In the genomic region with DNA sequence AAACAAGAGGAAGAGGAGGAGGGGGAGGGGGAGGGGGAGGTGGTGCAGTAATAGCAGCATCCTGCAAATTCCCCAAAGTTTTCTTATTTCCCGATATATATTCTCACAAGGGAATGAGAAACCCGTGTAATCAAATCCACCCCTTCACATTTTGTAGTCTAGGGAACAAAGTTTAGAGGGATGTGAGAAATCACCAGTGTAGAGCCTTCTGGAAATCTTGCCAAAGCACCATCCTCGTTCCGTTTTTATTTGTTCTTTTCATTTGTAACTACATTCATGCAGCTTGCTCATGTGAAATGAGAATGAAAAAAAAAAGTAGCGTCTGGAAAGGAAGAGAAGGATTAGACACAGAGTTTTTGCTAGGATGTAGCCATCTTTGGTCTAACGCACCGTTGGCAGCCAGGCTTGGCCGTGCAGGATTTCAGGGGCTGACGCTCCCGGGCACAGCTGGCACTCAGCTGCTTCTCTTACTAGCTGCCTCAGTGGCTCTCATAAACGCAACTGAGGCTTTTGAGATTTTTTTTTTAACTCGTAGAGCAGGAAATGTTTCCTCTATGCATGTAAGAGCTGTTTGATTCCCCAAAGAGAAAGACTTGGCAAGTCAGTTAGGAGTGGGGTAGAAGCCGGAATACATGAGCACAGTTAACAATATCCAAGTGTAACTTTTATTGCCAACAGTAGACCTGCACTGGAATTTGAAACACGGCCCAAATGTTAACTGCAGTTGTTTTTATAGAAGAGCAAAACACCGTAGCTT, we compare ENCODE assay signal across 26 mouse cellular contexts.
DNase-seq lines count a peak whose midpoint lies in the region; ATAC-seq and TF ChIP-seq lines count a peak whose summit lies in the region.
"Had no signal": no experiment of that assay in that cellular context is flagged by ENCODE, and none has a peak within 500 bp of the region (broad histone marks: within the 10 kb centered on the region; RNA-seq: fewer than 3 reads in every experiment).

No protein-coding gene starts in this region.

- 58% methylated on average over 15 of the region's 15 CpGs for whole genome bisulfite sequencing in hindbrain, postnatal 0 days
- 79% methylated on average over 15 of the region's 15 CpGs for WGBS in hindbrain, embryonic 14.5 days
- WGBS in embryonic facial prominence, embryonic 15.5 days = 36% methylated on average over 15 of the region's 15 CpGs

- H3K9me3 ChIP-seq in hindbrain, postnatal 0 days (ENCODE audit: low read length) = no peaks in the 10 kb centered on the region
- H3K9me3 ChIP-seq in hindbrain, embryonic 14.5 days (ENCODE audit: control insufficient read depth, low read length) = no peaks in the 10 kb centered on the region
- H3K9me3 ChIP-seq in embryonic facial prominence, embryonic 15.5 days (replicated peaks) = no peaks in the 10 kb centered on the region
- H3K9me3 ChIP-seq: heart, embryonic 13.5 days; hindbrain, embryonic 13.5 days; liver, embryonic 12.5 days had no signal

- ATAC-seq in hindbrain, postnatal 0 days = no peak
- ATAC-seq in hindbrain, embryonic 14.5 days (ENCODE audit: low FRiP score) = no peak
- no peak for ATAC-seq in embryonic facial prominence, embryonic 15.5 days (ENCODE audit: insufficient number of reproducible peaks, low FRiP score, low TSS enrichment, low read depth)
- ATAC-seq: forebrain, embryonic 16.5 days; liver, embryonic 12.5 days; liver, postnatal 0 days had no signal

- no peak for DNase-seq in gastrocnemius, adult 2 months
- no peak for DNase-seq in gastrocnemius, postnatal 10 days
- peak; percentile 27 for DNase-seq in hindbrain, postnatal 0 days (ENCODE audit: low spot score)
- DNase-seq in hindbrain, embryonic 14.5 days (ENCODE audit: low spot score) = no peak
- DNase-seq in brain, adult 2 months (ENCODE audit: low read depth, low spot score) = peak; percentile 22
- no peak for DNase-seq in spleen, postnatal 10 days (ENCODE audit: low spot score in 2 of 2)
- DNase-seq in layer of hippocampus, adult 9-11 months = no peak
- DNase-seq: adrenal gland, postnatal 14 days; cerebellum, adult 8-10 months; cerebellum, postnatal 25 days; kidney, adult 18-20 months; kidney, postnatal 36 days; layer of hippocampus, postnatal 36 days; liver, postnatal 0 days; lung, postnatal 4 days; midbrain, embryonic 14.5 days; right cerebral cortex, adult 18-20 months; right cerebral cortex, postnatal 4 days; thymus, postnatal 4 days had no signal

- TF ChIP-seq CTCF in gastrocnemius, adult 2 months (IDR thresholded peaks at IDR 0.05) = no peak
- TF ChIP-seq CTCF in hindbrain, postnatal 0 days (IDR thresholded peaks at IDR 0.05; ENCODE audit: low read depth) = no peak

- no peak overlapping the region for H3K27ac ChIP-seq in gastrocnemius, adult 2 months
- no peak overlapping the region for H3K27ac ChIP-seq in hindbrain, postnatal 0 days
- no peak overlapping the region for H3K27ac ChIP-seq in hindbrain, embryonic 14.5 days
- H3K27ac ChIP-seq in embryonic facial prominence, embryonic 15.5 days (replicated peaks) = peak overlapping the region; percentile 70
- H3K27ac ChIP-seq: heart, embryonic 13.5 days; hindbrain, embryonic 13.5 days; layer of hippocampus, adult 2 months; liver, embryonic 12.5 days had no signal

- H3K4me1 ChIP-seq in hindbrain, postnatal 0 days (ENCODE audit: insufficient read depth, low read length) = no peaks in the 10 kb centered on the region
- H3K4me1 ChIP-seq in hindbrain, embryonic 14.5 days (replicated peaks; ENCODE audit: control insufficient read depth, insufficient read depth, low read length) = no peaks in the 10 kb centered on the region
- 0 out of 2 replicates have a peak, but pooled peaks cover 2% of the 10 kb centered on the region for H3K4me1 ChIP-seq in embryonic facial prominence, embryonic 15.5 days
- H3K4me1 ChIP-seq: hindbrain, embryonic 13.5 days; liver, embryonic 12.5 days had no signal

- no peaks in the 10 kb centered on the region for H3K36me3 ChIP-seq in hindbrain, postnatal 0 days (ENCODE audit: insufficient read depth, low read length)
- H3K36me3 ChIP-seq in hindbrain, embryonic 14.5 days (replicated peaks; ENCODE audit: control insufficient read depth, insufficient read depth) = no peaks in the 10 kb centered on the region
- H3K36me3 ChIP-seq in embryonic facial prominence, embryonic 15.5 days = no peaks in the 10 kb centered on the region
- H3K36me3 ChIP-seq: heart, embryonic 13.5 days; hindbrain, embryonic 13.5 days; liver, embryonic 12.5 days had no signal

- 0 out of 2 replicates have a peak overlapping the region, but pooled peaks have one; percentile 23 for H3K4me2 ChIP-seq in hindbrain, postnatal 0 days (ENCODE audit: low read depth, low read length)
- no peak overlapping the region for H3K4me2 ChIP-seq in hindbrain, embryonic 14.5 days (replicated peaks)
- H3K4me2 ChIP-seq in embryonic facial prominence, embryonic 15.5 days (replicated peaks) = peak overlapping the region; percentile 30; the same call in 1 of the 2 replicates
- H3K4me2 ChIP-seq: heart, embryonic 13.5 days; hindbrain, embryonic 13.5 days; liver, embryonic 12.5 days had no signal

- H3K9ac ChIP-seq in hindbrain, postnatal 0 days (replicated peaks; ENCODE audit: low read length) = no peak overlapping the region
- H3K9ac ChIP-seq in hindbrain, embryonic 14.5 days = no peak overlapping the region
- H3K9ac ChIP-seq in embryonic facial prominence, embryonic 15.5 days = no peak overlapping the region
- H3K9ac ChIP-seq: heart, embryonic 13.5 days; hindbrain, embryonic 13.5 days; liver, embryonic 12.5 days; liver, postnatal 0 days had no signal

- peak overlapping the region; percentile 57 for H3K4me3 ChIP-seq in gastrocnemius, adult 2 months
- no peak overlapping the region for H3K4me3 ChIP-seq in hindbrain, postnatal 0 days (ENCODE audit: low read length)
- no peak overlapping the region for H3K4me3 ChIP-seq in hindbrain, embryonic 14.5 days (replicated peaks; ENCODE audit: low read length)
- H3K4me3 ChIP-seq in embryonic facial prominence, embryonic 15.5 days (replicated peaks) = peak overlapping the region; percentile 12
- H3K4me3 ChIP-seq: erythroblast, embryonic 14.5 days; heart, embryonic 13.5 days; hindbrain, embryonic 13.5 days; layer of hippocampus, adult 2 months; liver, embryonic 12.5 days had no signal

- intact Hi-C loops in gastrocnemius, adult 2 months (cut with DNase I) = no loop called here

- H3K27me3 ChIP-seq in hindbrain, postnatal 0 days (ENCODE audit: insufficient read depth, low read length) = no peaks in the 10 kb centered on the region
- H3K27me3 ChIP-seq in hindbrain, embryonic 14.5 days (ENCODE audit: control insufficient read depth, insufficient read depth, low read length) = no peaks in the 10 kb centered on the region
- H3K27me3 ChIP-seq in embryonic facial prominence, embryonic 15.5 days = no peaks in the 10 kb centered on the region
- H3K27me3 ChIP-seq: heart, embryonic 13.5 days; hindbrain, embryonic 13.5 days; liver, embryonic 12.5 days had no signal

Comparison
In these comparisons a context has a peak if more than half of its experiments do, and no peak if none do; other contexts are left out.
1. DNase-seq: peak in hindbrain, postnatal 0 days (single experiment) and brain, adult 2 months (single experiment); none in gastrocnemius, adult 2 months (single experiment), gastrocnemius, postnatal 10 days (single experiment), hindbrain, embryonic 14.5 days (single experiment), spleen, postnatal 10 days (0 of 2) and layer of hippocampus, adult 9-11 months (single experiment).
2. H3K4me3 ChIP-seq: peak in gastrocnemius, adult 2 months (single experiment) and embryonic facial prominence, embryonic 15.5 days (single experiment); none in hindbrain, postnatal 0 days (single experiment) and hindbrain, embryonic 14.5 days (single experiment).